Mouse (Mus musculus): ENCODE data around the gene Gm10944. TPM values are rescaled to one million over a fixed set of nuclear protein-coding genes. Genes with fewer than 3 reads are reported as not detected.

Gene Gm10944
- polyA plus RNA-seq, 1 experiment from 2014 or later: not detected

GRCm38 (mm10) chr10:10700903-10701302 is 19.8 kb downstream of the Gm10944 start:
- H3K4me3 ChIP-seq (ENCODE audit: low read depth, low read length): no peak overlapping the region
- H3K4me1 ChIP-seq (ENCODE audit: control insufficient read depth, insufficient read depth, low read length): no peaks in the 10 kb centered on the region
- no peak overlapping the region for H3K9ac ChIP-seq (replicated peaks; ENCODE audit: low read length)
- ATAC-seq (replicated peaks; ENCODE audit: insufficient number of reproducible peaks, low FRiP score, low TSS enrichment, low read depth): no peak
- no peaks in the 10 kb centered on the region for H3K27me3 ChIP-seq (ENCODE audit: control insufficient read depth, insufficient read depth, low read length)
- no peaks in the 10 kb centered on the region for H3K9me3 ChIP-seq (replicated peaks; ENCODE audit: control insufficient read depth, low read length)
- H3K27ac ChIP-seq (replicated peaks; ENCODE audit: low read depth, low read length): no peak overlapping the region
- 47% methylated on average over 1 of the region's 1 CpGs for WGBS
- no peak overlapping the region for H3K4me2 ChIP-seq (ENCODE audit: low read depth, low read length)
- DNase-seq (ENCODE audit: low spot score): no peak
- H3K36me3 ChIP-seq (replicated peaks; ENCODE audit: control insufficient read depth, insufficient read depth, low read depth, low read length): no peaks in the 10 kb centered on the region

DNA sequence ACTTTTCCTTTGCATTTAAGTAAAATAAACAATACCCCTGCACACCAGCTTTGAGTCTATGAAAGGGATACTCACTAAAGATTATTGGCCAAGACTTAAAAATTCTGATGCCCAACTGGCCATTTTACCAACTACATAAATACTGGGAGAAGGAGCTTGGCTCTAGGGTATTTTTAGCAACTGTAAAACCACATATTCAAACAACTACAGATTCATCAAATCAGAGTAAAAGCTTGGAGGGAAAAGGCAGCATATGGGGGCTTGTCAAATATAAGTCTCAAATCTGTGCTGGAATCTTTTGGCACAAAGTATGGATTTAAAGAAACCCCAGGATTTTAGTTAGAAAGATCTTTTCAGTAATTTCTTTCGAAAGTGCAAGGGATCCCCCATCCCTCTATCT is 20.2 kb downstream of the Gm10944 start:
- no peaks in the 10 kb centered on the region for H3K9me3 ChIP-seq (replicated peaks; ENCODE audit: control insufficient read depth, low read length)
- no peak for DNase-seq (ENCODE audit: low spot score)
- no peak for ATAC-seq (replicated peaks; ENCODE audit: insufficient number of reproducible peaks, low FRiP score, low TSS enrichment, low read depth)
- H3K27ac ChIP-seq (replicated peaks; ENCODE audit: low read depth, low read length): no peak overlapping the region
- H3K4me3 ChIP-seq (ENCODE audit: low read depth, low read length): no peak overlapping the region
- no peaks in the 10 kb centered on the region for H3K4me1 ChIP-seq (ENCODE audit: control insufficient read depth, insufficient read depth, low read length)
- 88% methylated on average over 1 of the region's 1 CpGs for WGBS
- no peak overlapping the region for H3K4me2 ChIP-seq (ENCODE audit: low read depth, low read length)
- H3K27me3 ChIP-seq (ENCODE audit: control insufficient read depth, insufficient read depth, low read length): no peaks in the 10 kb centered on the region
- no peaks in the 10 kb centered on the region for H3K36me3 ChIP-seq (replicated peaks; ENCODE audit: control insufficient read depth, insufficient read depth, low read depth, low read length)
- no peak overlapping the region for H3K9ac ChIP-seq (replicated peaks; ENCODE audit: low read length)

DNA sequence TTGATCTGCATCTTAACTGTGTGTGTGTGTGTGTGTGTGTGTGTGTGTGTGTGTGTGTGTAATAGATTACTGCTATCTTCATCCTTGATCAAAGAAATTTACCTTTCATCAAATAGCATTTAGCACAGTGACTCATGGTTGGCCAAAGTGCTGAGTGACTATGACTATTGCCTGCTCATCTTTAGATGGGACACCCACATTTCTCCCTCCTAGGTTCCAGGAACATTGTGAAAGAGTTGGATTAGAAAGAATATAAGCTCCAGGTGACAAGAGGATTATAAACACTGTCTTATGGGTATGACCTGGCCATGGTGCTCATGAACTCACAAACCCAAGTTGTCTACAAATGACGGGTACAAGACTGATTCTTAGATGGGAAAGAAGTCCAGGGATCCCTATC is 26.9 kb downstream of the Gm10944 start:
- Histone ChIP-seq H3K36me3 (replicated peaks; ENCODE audit: control insufficient read depth, insufficient read depth, low read depth, low read length) (no peaks in the 10 kb centered on the region), H3K27ac (replicated peaks; ENCODE audit: low read depth, low read length) (no peak overlapping the region), H3K27me3 (ENCODE audit: control insufficient read depth, insufficient read depth, low read length) (no peaks in the 10 kb centered on the region), H3K9ac (replicated peaks; ENCODE audit: low read length) (no peak overlapping the region), H3K4me2 (ENCODE audit: low read depth, low read length) (no peak overlapping the region), H3K4me1 (ENCODE audit: control insufficient read depth, insufficient read depth, low read length) (no peaks in the 10 kb centered on the region), H3K4me3 (ENCODE audit: low read depth, low read length) (no peak overlapping the region), H3K9me3 (replicated peaks; ENCODE audit: control insufficient read depth, low read length) (no peaks in the 10 kb centered on the region)
- ATAC-seq (replicated peaks; ENCODE audit: insufficient number of reproducible peaks, low FRiP score, low TSS enrichment, low read depth) (no peak), DNase-seq (ENCODE audit: low spot score) (no peak)
- 81% methylated on average over 1 of the region's 1 CpGs for WGBS

- no peak overlapping the region for H3K4me2 ChIP-seq (ENCODE audit: low read depth, low read length)
- DNase-seq (ENCODE audit: low spot score) (no peak), ATAC-seq (replicated peaks; ENCODE audit: insufficient number of reproducible peaks, low FRiP score, low TSS enrichment, low read depth) (no peak)
- H3K9ac ChIP-seq (replicated peaks; ENCODE audit: low read length): no peak overlapping the region
- WGBS: 89% methylated on average over 2 of the region's 2 CpGs
- H3K9me3 ChIP-seq (replicated peaks; ENCODE audit: control insufficient read depth, low read length): no peaks in the 10 kb centered on the region
- no peaks in the 10 kb centered on the region for H3K4me1 ChIP-seq (ENCODE audit: control insufficient read depth, insufficient read depth, low read length)
- no peak overlapping the region for H3K4me3 ChIP-seq (ENCODE audit: low read depth, low read length)
- H3K27me3 ChIP-seq (ENCODE audit: control insufficient read depth, insufficient read depth, low read length): no peaks in the 10 kb centered on the region
- H3K36me3 ChIP-seq (replicated peaks; ENCODE audit: control insufficient read depth, insufficient read depth, low read depth, low read length): no peaks in the 10 kb centered on the region
- H3K27ac ChIP-seq (replicated peaks; ENCODE audit: low read depth, low read length): no peak overlapping the region
Measured at GRCm38 (mm10) chr10:10710359-10710758, 29.2 kb downstream of the Gm10944 start.

GRCm38 (mm10) chr10:10710837-10711236 is 29.7 kb downstream of the Gm10944 start:
- no peak overlapping the region for H3K4me2 ChIP-seq (ENCODE audit: low read depth, low read length)
- H3K9me3 ChIP-seq (replicated peaks; ENCODE audit: control insufficient read depth, low read length): no peaks in the 10 kb centered on the region
- H3K27ac ChIP-seq (replicated peaks; ENCODE audit: low read depth, low read length): no peak overlapping the region
- WGBS: 78% methylated on average over 2 of the region's 2 CpGs
- ATAC-seq (replicated peaks; ENCODE audit: insufficient number of reproducible peaks, low FRiP score, low TSS enrichment, low read depth) (no peak), DNase-seq (ENCODE audit: low spot score) (no peak)
- no peaks in the 10 kb centered on the region for H3K4me1 ChIP-seq (ENCODE audit: control insufficient read depth, insufficient read depth, low read length)
- no peak overlapping the region for H3K4me3 ChIP-seq (ENCODE audit: low read depth, low read length)
- H3K36me3 ChIP-seq (replicated peaks; ENCODE audit: control insufficient read depth, insufficient read depth, low read depth, low read length): no peaks in the 10 kb centered on the region
- H3K9ac ChIP-seq (replicated peaks; ENCODE audit: low read length): no peak overlapping the region
- H3K27me3 ChIP-seq (ENCODE audit: control insufficient read depth, insufficient read depth, low read length): no peaks in the 10 kb centered on the region

DNA sequence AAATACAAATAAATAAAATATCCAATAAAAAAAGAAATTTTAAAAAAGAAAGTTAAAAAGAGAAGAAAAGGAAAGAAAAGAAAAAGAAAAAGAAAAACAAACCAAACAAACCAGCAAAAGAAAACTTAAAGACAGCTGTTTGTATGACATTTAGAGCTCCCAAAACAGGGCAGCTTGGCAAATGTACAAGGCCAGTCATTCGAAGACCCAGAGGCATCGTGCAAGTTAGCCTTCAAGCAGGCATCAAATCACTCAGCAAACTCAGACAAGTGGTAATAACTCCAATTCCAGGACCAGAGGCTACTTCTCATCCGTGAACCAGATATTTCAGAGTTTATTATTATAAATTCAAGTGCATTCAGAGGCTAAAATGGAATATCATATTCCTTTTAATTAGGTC is 45.4 kb downstream of the Gm10944 start:
- Histone ChIP-seq H3K27me3 (ENCODE audit: control insufficient read depth, insufficient read depth, low read length) (no peaks in the 10 kb centered on the region), H3K9me3 (replicated peaks; ENCODE audit: control insufficient read depth, low read length) (no peaks in the 10 kb centered on the region), H3K4me2 (ENCODE audit: low read depth, low read length) (no peak overlapping the region), H3K9ac (replicated peaks; ENCODE audit: low read length) (no peak overlapping the region), H3K4me1 (ENCODE audit: control insufficient read depth, insufficient read depth, low read length) (no peaks in the 10 kb centered on the region), H3K27ac (replicated peaks; ENCODE audit: low read depth, low read length) (no peak overlapping the region), H3K36me3 (replicated peaks; ENCODE audit: control insufficient read depth, insufficient read depth, low read depth, low read length) (no peaks in the 10 kb centered on the region), H3K4me3 (ENCODE audit: low read depth, low read length) (no peak overlapping the region)
- WGBS: 80% methylated on average over 3 of the region's 3 CpGs
- ATAC-seq (replicated peaks; ENCODE audit: insufficient number of reproducible peaks, low FRiP score, low TSS enrichment, low read depth) (no peak), DNase-seq (ENCODE audit: low spot score) (no peak)

Other genes with a start within 250 kb of the Gm10944 start
- 0.14 and 0.21 TPM in 2 replicates for gene Adgb, start 209.0 kb upstream of the Gm10944 start, polyA plus RNA-seq (2014; fragmentation: Nextera tagmentation; extraction: Ambion mirVana)
- gene Rab32, start 123.1 kb upstream of the Gm10944 start, polyA plus RNA-seq (2014; fragmentation: Nextera tagmentation; extraction: Ambion mirVana): 14.7 and 15.1 TPM in 2 replicates

All from embryonic facial prominence, embryonic 11.5 days (tissue).